Comparison of ENCODE assay signal across 10 mouse cellular contexts in the genomic region with DNA sequence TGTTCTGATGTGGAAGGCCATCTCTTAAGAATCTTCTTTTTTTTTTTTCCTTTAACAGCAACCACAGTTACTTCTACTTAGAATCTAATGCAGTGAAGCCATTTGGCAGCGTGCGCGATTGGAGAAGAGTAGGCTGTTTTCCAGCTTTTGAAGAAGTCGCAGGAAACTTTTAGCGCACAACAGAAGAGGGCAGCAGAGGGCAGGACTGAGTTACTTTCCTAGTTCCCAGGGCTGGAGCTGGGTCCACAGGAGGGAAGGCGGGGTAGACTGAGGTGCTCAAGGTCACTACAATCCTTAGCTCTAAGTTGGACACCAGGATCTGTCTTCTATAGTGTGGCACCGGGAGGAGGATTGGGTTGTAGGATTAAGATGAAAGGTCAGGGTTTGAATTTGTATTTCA. TPM values are rescaled to one million over a fixed set of nuclear protein-coding genes. Genes with fewer than 3 reads are reported as not detected.
DNase-seq lines count a peak whose midpoint lies in the region; ATAC-seq lines count a peak whose summit lies in the region.
"Had no signal": no experiment of that assay in that cellular context is flagged by ENCODE, and none has a peak within 500 bp of the region (broad histone marks: within the 10 kb centered on the region; RNA-seq: fewer than 3 reads in every experiment).

No protein-coding gene starts in this region.

- no peaks in the 10 kb centered on the region for H3K27me3 ChIP-seq in stomach, embryonic 15.5 days (replicated peaks)

- H3K9me3 ChIP-seq in stomach, embryonic 15.5 days: no peaks in the 10 kb centered on the region
- H3K9me3 ChIP-seq: embryonic facial prominence, embryonic 12.5 days had no signal

- H3K4me3 ChIP-seq in stomach, embryonic 15.5 days (replicated peaks): no peak overlapping the region
- H3K4me3 ChIP-seq: embryonic facial prominence, embryonic 12.5 days; limb, embryonic 13.5 days had no signal

- H3K4me1 ChIP-seq in stomach, embryonic 15.5 days: 0 out of 2 replicates have a peak, but pooled peaks cover 3% of the 10 kb centered on the region

- no peak overlapping the region for H3K4me2 ChIP-seq in stomach, embryonic 15.5 days
- H3K4me2 ChIP-seq: embryonic facial prominence, embryonic 12.5 days; limb, embryonic 13.5 days had no signal

- H3K27ac ChIP-seq in stomach, embryonic 15.5 days: no peak overlapping the region
- H3K27ac ChIP-seq: embryonic facial prominence, embryonic 12.5 days; limb, embryonic 13.5 days had no signal

- no peak overlapping the region for H3K9ac ChIP-seq in stomach, embryonic 15.5 days
- H3K9ac ChIP-seq: embryonic facial prominence, embryonic 12.5 days; limb, embryonic 13.5 days had no signal

- H3K36me3 ChIP-seq in stomach, embryonic 15.5 days: no peaks in the 10 kb centered on the region

- intact Hi-C loops in heart, postnatal 14 days (cut with DNase I): loop anchor here (5.0 kb wide), 2 partner anchors 194 to 214 kb away; no protein-coding TSS in a partner anchor

- 0 out of 2 replicates have a peak, but pooled peaks have one; percentile 28 for ATAC-seq in stomach, embryonic 15.5 days (ENCODE audit: insufficient read depth, low FRiP score, low read depth)

- peak; percentile 50 for DNase-seq in layer of hippocampus, adult 11-12 months (ENCODE audit: low spot score)
- no peak for DNase-seq in layer of hippocampus, adult 9-11 months
- DNase-seq in MN1 (ENCODE audit: low spot score): peak; percentile 24
- peak; percentile 41 for DNase-seq in adrenal gland, postnatal 25 days
- peak; percentile 47 to 64 for DNase-seq in heart, postnatal 14 days
- peak; percentile 14 to 30 for DNase-seq in lung, adult 18-20 months
- DNase-seq in spleen, postnatal 36 days (ENCODE audit: low spot score in 2 of 2): no peak

- 23% methylated on average over 7 of the region's 7 CpGs for WGBS in stomach, embryonic 15.5 days

RNA-seq across cellular contexts. Expression of gene Syt2, which starts 8.0 kb away (rescaled TPM):
- 0.18 TPM in 1 of 2 replicates, not detected in the other for total RNA-seq in adrenal gland, postnatal 25 days (2021)
- not detected for total RNA-seq in heart, postnatal 14 days (2021)
- polyA plus RNA-seq in stomach, embryonic 15.5 days (2015; fragmentation: Nextera tagmentation; extraction: Ambion mirVana): 1.8 and 2.8 TPM in 2 replicates

Comparison
In these comparisons a context has a peak if more than half of its experiments do, and no peak if none do; other contexts are left out.
1. DNase-seq: peak in layer of hippocampus, adult 11-12 months (single experiment), MN1 (single experiment), adrenal gland, postnatal 25 days (single experiment), heart, postnatal 14 days (2 of 2) and lung, adult 18-20 months (2 of 2); none in layer of hippocampus, adult 9-11 months (single experiment) and spleen, postnatal 36 days (0 of 2).